Mouse (Mus musculus): ENCODE data around the gene Mfsd14a. TPM values are rescaled to one million over a fixed set of nuclear protein-coding genes. Genes with fewer than 3 reads are reported as not detected.
A peak's percentile ranks its signal among the peaks of the same experiment; 100 is the strongest.

Gene Mfsd14a
- 34.4 and 35.6 TPM in 2 replicates for total RNA-seq (2014; rRNA removed)
- 14.3 and 14.5 TPM in 2 replicates for polyA plus RNA-seq (2012; rRNA removed)

DNA sequence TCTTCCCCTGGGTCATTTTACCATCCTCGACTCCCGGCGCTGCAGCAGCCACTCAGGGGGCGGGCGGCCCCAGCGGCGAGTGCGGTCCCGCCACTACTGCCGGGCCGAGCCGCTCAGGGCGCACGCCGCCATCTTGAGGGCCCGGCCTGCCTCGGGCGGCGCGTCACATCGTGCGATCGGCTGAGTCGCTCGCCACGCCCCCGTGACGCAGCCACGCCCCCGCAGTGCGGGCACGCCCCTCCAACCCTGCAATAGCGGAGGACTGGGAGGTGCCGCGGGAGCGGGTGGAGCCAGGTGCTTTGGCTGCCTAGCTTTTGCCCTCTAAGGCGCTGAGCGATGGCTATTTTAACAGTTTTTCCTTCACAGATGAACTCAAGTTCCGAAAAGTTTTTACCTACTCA lies at the start of gene Mfsd14a:
Gene Mfsd14a, minus strand, starts transcription at position 215 of the 401 bp plus-strand sequence.
- H3K4me3 ChIP-seq (ENCODE audit: insufficient read depth, low read depth, low read length), result peak within 1 kb of the TSS; percentile 74
- no peak for TF ChIP-seq CTCF (IDR thresholded peaks at IDR 0.05; ENCODE audit: low read depth, low read length)
- TF ChIP-seq POLR2A (IDR thresholded peaks at IDR 0.05; ENCODE audit: extremely low read depth, insufficient read depth, low read length), result peak; percentile 91
- WGBS, result under 1% methylated on average over 39 of the region's 39 CpGs
- peak within 1 kb of the TSS; percentile 92 for H3K9ac ChIP-seq (ENCODE audit: low read depth, low read length)
- H3K4me1 ChIP-seq (ENCODE audit: control insufficient read depth, insufficient read depth, low read length), result peaks cover 21% of the 10 kb centered on the region
- peaks cover 3% of the 10 kb centered on the region for H3K36me3 ChIP-seq (ENCODE audit: control insufficient read depth, insufficient read depth, low read length)
- peaks cover 21% of the 10 kb centered on the region; the same call in 1 of the 2 replicates for H3K79me2 ChIP-seq (ENCODE audit: control insufficient read depth, insufficient read depth, low read length)
- H3K27me3 ChIP-seq (ENCODE audit: control insufficient read depth, insufficient read depth, low read length), result no peaks in the 10 kb centered on the region
- peak within 1 kb of the TSS; percentile 70 for H3K27ac ChIP-seq (replicated peaks; ENCODE audit: insufficient read depth, low read depth, low read length)
- DNase-seq (ENCODE audit: extremely low read depth, low read depth, low spot score), result peak; percentile 81

- TF ChIP-seq POLR2A (IDR thresholded peaks at IDR 0.05; ENCODE audit: extremely low read depth, insufficient read depth, low read length), result peak; percentile 37; the same call in 1 of the 2 replicates
- no peak for TF ChIP-seq CTCF (IDR thresholded peaks at IDR 0.05; ENCODE audit: low read depth, low read length)
Measured at GRCm38 (mm10) chr3:116711624-116712435, 49.4 kb upstream of the Mfsd14a start.

DNA sequence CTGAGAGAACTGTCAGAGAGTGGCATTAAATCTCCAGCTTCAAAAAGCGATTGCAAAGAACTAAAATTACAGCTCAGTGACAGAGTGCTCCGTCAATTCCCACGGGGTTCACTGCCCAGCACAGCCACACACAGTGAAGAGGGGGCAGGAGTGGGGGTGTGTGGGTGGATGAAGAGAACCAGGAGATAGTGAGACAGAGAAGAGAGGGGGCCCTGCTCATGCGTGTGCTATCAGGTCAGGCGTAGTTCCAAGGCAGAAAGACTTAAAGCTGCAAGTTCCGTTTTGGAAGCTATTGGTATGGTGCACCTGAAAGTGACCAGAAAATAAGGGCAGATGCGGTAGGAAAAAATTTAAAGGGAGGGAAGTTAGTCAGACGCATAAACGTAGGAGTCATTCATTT lies 48.5 kb upstream of the Mfsd14a start:
- WGBS, result 31% methylated on average over 9 of the region's 9 CpGs

More at GRCm38 (mm10) chr3:116711624-116712435, 49.4 kb upstream of the Mfsd14a start:
- H3K9ac ChIP-seq (ENCODE audit: low read depth, low read length), result peak overlapping the region; percentile 95
- H3K36me3 ChIP-seq (ENCODE audit: control insufficient read depth, insufficient read depth, low read length), result no peaks in the 10 kb centered on the region
- WGBS, result under 1% methylated on average over 83 of the region's 85 CpGs
- H3K4me3 ChIP-seq (ENCODE audit: insufficient read depth, low read depth, low read length), result peak overlapping the region; percentile 79
- peaks cover 11% of the 10 kb centered on the region for H3K4me1 ChIP-seq (ENCODE audit: control insufficient read depth, insufficient read depth, low read length)
- no peaks in the 10 kb centered on the region for H3K27me3 ChIP-seq (ENCODE audit: control insufficient read depth, insufficient read depth, low read length)
- peaks cover 15% of the 10 kb centered on the region; the same call in 1 of the 2 replicates for H3K79me2 ChIP-seq (ENCODE audit: control insufficient read depth, insufficient read depth, low read length)
- peak; percentile 72 for DNase-seq (ENCODE audit: extremely low read depth, low read depth, low spot score)
- H3K27ac ChIP-seq (replicated peaks; ENCODE audit: insufficient read depth, low read depth, low read length), result peak overlapping the region; percentile 96

DNA sequence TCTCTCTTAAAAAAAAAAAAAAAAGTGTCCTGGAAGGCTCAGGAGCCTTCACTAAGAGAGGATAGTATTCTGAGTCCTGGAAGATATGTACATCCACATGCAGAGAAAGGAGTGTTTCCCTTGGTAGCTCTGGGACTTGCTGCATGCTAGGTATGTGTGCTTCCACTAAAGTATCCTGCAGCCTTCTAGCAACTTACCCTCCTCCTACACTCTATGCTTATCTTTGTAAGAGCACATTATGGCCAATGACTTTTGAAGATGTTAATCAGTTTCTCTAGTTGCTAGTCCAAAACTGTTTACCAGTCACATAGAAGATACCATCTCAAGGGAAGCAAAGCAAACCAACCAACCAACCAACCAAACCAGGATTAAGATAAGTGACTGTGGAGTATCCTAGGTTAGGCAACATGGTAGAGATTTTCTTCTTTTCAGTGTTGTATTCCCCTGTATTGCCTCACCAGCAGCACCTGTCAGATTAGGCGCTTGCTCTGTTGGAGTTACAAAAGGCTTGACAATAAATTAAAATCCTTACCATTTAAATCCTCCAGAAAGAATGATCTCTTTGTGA lies 43.2 kb upstream of the Mfsd14a start:
- DNase-seq (ENCODE audit: extremely low read depth, low read depth, low spot score), result no peak
- H3K27me3 ChIP-seq (ENCODE audit: control insufficient read depth, insufficient read depth, low read length), result no peaks in the 10 kb centered on the region
- 96% methylated on average over 1 of the region's 1 CpGs for WGBS
- no peak overlapping the region for H3K4me3 ChIP-seq (ENCODE audit: insufficient read depth, low read depth, low read length)
- H3K4me1 ChIP-seq (ENCODE audit: control insufficient read depth, insufficient read depth, low read length), result peaks cover 13% of the 10 kb centered on the region
- H3K36me3 ChIP-seq (ENCODE audit: control insufficient read depth, insufficient read depth, low read length), result peaks cover 4% of the 10 kb centered on the region; the same call in 1 of the 2 replicates
- H3K79me2 ChIP-seq (ENCODE audit: control insufficient read depth, insufficient read depth, low read length), result peaks cover 8% of the 10 kb centered on the region; the same call in 1 of the 2 replicates
- TF ChIP-seq POLR2A (IDR thresholded peaks at IDR 0.05; ENCODE audit: extremely low read depth, insufficient read depth, low read length) (no peak), CTCF (IDR thresholded peaks at IDR 0.05; ENCODE audit: low read depth, low read length) (no peak)
- no peak overlapping the region for H3K27ac ChIP-seq (replicated peaks; ENCODE audit: insufficient read depth, low read depth, low read length)
- H3K9ac ChIP-seq (ENCODE audit: low read depth, low read length), result no peak overlapping the region

More for the DNA sequence above, 48.5 kb upstream of the Mfsd14a start:
- no peak for TF ChIP-seq POLR2A (IDR thresholded peaks at IDR 0.05; ENCODE audit: extremely low read depth, insufficient read depth, low read length)
- no peak for TF ChIP-seq CTCF (IDR thresholded peaks at IDR 0.05; ENCODE audit: low read depth, low read length)
- H3K4me1 ChIP-seq (ENCODE audit: control insufficient read depth, insufficient read depth, low read length), result peaks cover 11% of the 10 kb centered on the region
- no peaks in the 10 kb centered on the region for H3K27me3 ChIP-seq (ENCODE audit: control insufficient read depth, insufficient read depth, low read length)
- H3K36me3 ChIP-seq (ENCODE audit: control insufficient read depth, insufficient read depth, low read length), result peaks cover 4% of the 10 kb centered on the region; the same call in 1 of the 2 replicates
- no peak overlapping the region for H3K27ac ChIP-seq (replicated peaks; ENCODE audit: insufficient read depth, low read depth, low read length)
- peak overlapping the region; percentile 48; the same call in 1 of the 2 replicates for H3K9ac ChIP-seq (ENCODE audit: low read depth, low read length)
- no peak for DNase-seq (ENCODE audit: extremely low read depth, low read depth, low spot score)
- H3K79me2 ChIP-seq (ENCODE audit: control insufficient read depth, insufficient read depth, low read length), result peaks cover 15% of the 10 kb centered on the region; the same call in 1 of the 2 replicates
- peak overlapping the region; percentile 79 for H3K4me3 ChIP-seq (ENCODE audit: insufficient read depth, low read depth, low read length)

DNA sequence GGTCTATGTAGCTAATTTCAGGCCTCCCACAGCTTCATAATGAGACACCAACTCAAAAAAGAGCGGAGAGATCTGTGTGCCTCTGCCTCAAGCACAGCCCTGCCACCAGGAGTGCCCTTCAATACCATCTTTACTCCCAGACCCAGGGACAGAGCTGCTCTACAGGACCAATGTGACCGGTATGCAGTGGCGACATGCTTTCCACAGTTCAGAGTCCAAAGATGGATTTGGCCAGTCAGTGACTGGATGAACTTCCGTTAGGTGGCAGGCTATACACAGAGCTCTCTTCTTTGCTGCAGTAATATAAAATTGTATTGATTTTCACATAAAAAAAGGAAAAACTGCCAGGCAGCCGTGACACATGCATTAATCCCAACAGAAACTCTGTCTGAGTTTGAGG lies 41.4 kb upstream of the Mfsd14a start:
- H3K9ac ChIP-seq (ENCODE audit: low read depth, low read length), result no peak overlapping the region
- no peak overlapping the region for H3K4me3 ChIP-seq (ENCODE audit: insufficient read depth, low read depth, low read length)
- WGBS, result 35% methylated on average over 5 of the region's 5 CpGs
- peak; percentile 91 for DNase-seq (ENCODE audit: extremely low read depth, low read depth, low spot score)
- no peaks in the 10 kb centered on the region for H3K27me3 ChIP-seq (ENCODE audit: control insufficient read depth, insufficient read depth, low read length)
- no peak for TF ChIP-seq POLR2A (IDR thresholded peaks at IDR 0.05; ENCODE audit: extremely low read depth, insufficient read depth, low read length)
- peak; percentile 34 for TF ChIP-seq CTCF (IDR thresholded peaks at IDR 0.05; ENCODE audit: low read depth, low read length)
- peaks cover 7% of the 10 kb centered on the region; the same call in 1 of the 2 replicates for H3K79me2 ChIP-seq (ENCODE audit: control insufficient read depth, insufficient read depth, low read length)
- peaks cover 4% of the 10 kb centered on the region; the same call in 1 of the 2 replicates for H3K36me3 ChIP-seq (ENCODE audit: control insufficient read depth, insufficient read depth, low read length)
- peak overlapping the region; percentile 47 for H3K27ac ChIP-seq (replicated peaks; ENCODE audit: insufficient read depth, low read depth, low read length)
- H3K4me1 ChIP-seq (ENCODE audit: control insufficient read depth, insufficient read depth, low read length), result peaks cover 10% of the 10 kb centered on the region
